Mouse (Mus musculus) embryonic facial prominence, embryonic 14.5 days (tissue): Measurements from ENCODE around the gene Bmp6. TPM values are rescaled to one million over a fixed set of nuclear protein-coding genes. Genes with fewer than 3 reads are reported as not detected.

Source experiments
- ATAC-seq: fragments of 200-750 bp; cut with Nextera tagmentation; 2 replicates; pipeline ENCODE4 v1.8.0; 2017; ENCODE audit warnings: low read depth, moderate number of reproducible peaks, moderate TSS enrichment
- DNase-seq: peaks from one replicate; pipeline ENCODE4 v3.0.0-alpha.2; 2015; ENCODE audit warnings: low spot score
- H3K27ac ChIP-seq: fragments of 300-500 bp; sonication (generic); replicated peaks from 2 replicates; pipeline ENCODE4 v1.5.1; 2014; ENCODE audit warnings: low read depth, mild to moderate bottlenecking, low read length, moderate library complexity
- H3K27me3 ChIP-seq: fragments of 300-500 bp; sonication (generic); replicated peaks from 2 replicates; pipeline ENCODE4 v1.6.1; 2014; ENCODE audit warnings: low read length; ENCODE audit not compliant: control insufficient read depth, insufficient read depth
- H3K36me3 ChIP-seq: fragments of 300-500 bp; sonication (generic); 2 replicates; pipeline ENCODE4 v1.6.1; 2014; ENCODE audit warnings: low read length, mixed read lengths; ENCODE audit not compliant: control insufficient read depth, insufficient read depth
- H3K4me1 ChIP-seq: fragments of 300-500 bp; sonication (generic); 2 replicates; pipeline ENCODE4 v1.6.1; 2014; ENCODE audit warnings: antibody characterized with exemption, low read length; ENCODE audit not compliant: control insufficient read depth, insufficient read depth
- H3K4me2 ChIP-seq: fragments of 300-500 bp; sonication (generic); 2 replicates; pipeline ENCODE4 v1.6.1; 2014; ENCODE audit warnings: low read depth, mild to moderate bottlenecking, low read length, moderate library complexity, mixed read lengths
- H3K4me3 ChIP-seq: fragments of 300-500 bp; sonication (generic); 2 replicates; pipeline ENCODE4 v1.5.1; 2014; ENCODE audit warnings: low read depth, mild to moderate bottlenecking, low read length
- H3K9ac ChIP-seq: fragments of 300-500 bp; sonication (generic); 2 replicates; pipeline ENCODE4 v1.6.1; 2014; ENCODE audit warnings: low read depth, mild to moderate bottlenecking, low read length, moderate library complexity, mixed read lengths
- H3K9me3 ChIP-seq: fragments of 300-500 bp; sonication (generic); 2 replicates; pipeline ENCODE4 v1.6.1; 2016; ENCODE audit warnings: low read length; ENCODE audit not compliant: control insufficient read depth
- WGBS: fragments of 180-500 bp; shearing (Covaris S2); extraction: QIAGEN DNeasy Blood & Tissue Kit; methylation state at CpG from one replicate; pipeline ENCODE4 v1.1.7; 2014; 5-methylcytosine and 5-hydroxymethylcytosine counted together
- polyA plus RNA-seq: library from polyadenylated mRNA; unstranded; fragments of >200 nt; fragmentation: Nextera tagmentation; extraction: Ambion mirVana; gene quantifications from 2 replicates; pipeline ENCODE4 v1.2.1, GENCODE M21; 2014

Bmp6 gene
- polyA plus RNA-seq, 1 experiment from 2014 or later = 3.9 TPM

GRCm38 (mm10) chr13:38515845-38516244 is 170.9 kb downstream of the Bmp6 start:
- DNase-seq (no peak), ATAC-seq (no peak)
- Histone ChIP-seq H3K9me3 (no peaks in the 10 kb centered on the region), H3K4me2 (no peak overlapping the region), H3K27ac (no peak overlapping the region), H3K9ac (no peak overlapping the region), H3K4me3 (no peak overlapping the region), H3K36me3 (peaks cover 90% of the 10 kb centered on the region), H3K4me1 (no peaks in the 10 kb centered on the region), H3K27me3 (no peaks in the 10 kb centered on the region)
- 72% methylated on average over 3 of the region's 3 CpGs for WGBS

GRCm38 (mm10) chr13:38516582-38516981 is 171.7 kb downstream of the Bmp6 start:
- Histone ChIP-seq H3K27me3 (no peaks in the 10 kb centered on the region), H3K36me3 (peaks cover 94% of the 10 kb centered on the region), H3K4me2 (no peak overlapping the region), H3K4me1 (no peaks in the 10 kb centered on the region), H3K27ac (no peak overlapping the region), H3K9ac (no peak overlapping the region), H3K4me3 (no peak overlapping the region), H3K9me3 (no peaks in the 10 kb centered on the region)
- 85% methylated on average over 11 of the region's 11 CpGs for WGBS
- DNase-seq (no peak), ATAC-seq (no peak)

GRCm38 (mm10) chr13:38520299-38520698 is 175.4 kb downstream of the Bmp6 start:
- no peak overlapping the region for H3K4me3 ChIP-seq
- no peak overlapping the region for H3K4me2 ChIP-seq
- H3K27ac ChIP-seq = no peak overlapping the region
- no peak for ATAC-seq
- H3K9ac ChIP-seq = no peak overlapping the region
- peaks cover 5% of the 10 kb centered on the region for H3K4me1 ChIP-seq
- no peaks in the 10 kb centered on the region for H3K27me3 ChIP-seq
- DNase-seq = no peak
- no peaks in the 10 kb centered on the region for H3K9me3 ChIP-seq
- WGBS = 93% methylated on average over 11 of the region's 11 CpGs
- peaks cover 90% of the 10 kb centered on the region for H3K36me3 ChIP-seq

DNA sequence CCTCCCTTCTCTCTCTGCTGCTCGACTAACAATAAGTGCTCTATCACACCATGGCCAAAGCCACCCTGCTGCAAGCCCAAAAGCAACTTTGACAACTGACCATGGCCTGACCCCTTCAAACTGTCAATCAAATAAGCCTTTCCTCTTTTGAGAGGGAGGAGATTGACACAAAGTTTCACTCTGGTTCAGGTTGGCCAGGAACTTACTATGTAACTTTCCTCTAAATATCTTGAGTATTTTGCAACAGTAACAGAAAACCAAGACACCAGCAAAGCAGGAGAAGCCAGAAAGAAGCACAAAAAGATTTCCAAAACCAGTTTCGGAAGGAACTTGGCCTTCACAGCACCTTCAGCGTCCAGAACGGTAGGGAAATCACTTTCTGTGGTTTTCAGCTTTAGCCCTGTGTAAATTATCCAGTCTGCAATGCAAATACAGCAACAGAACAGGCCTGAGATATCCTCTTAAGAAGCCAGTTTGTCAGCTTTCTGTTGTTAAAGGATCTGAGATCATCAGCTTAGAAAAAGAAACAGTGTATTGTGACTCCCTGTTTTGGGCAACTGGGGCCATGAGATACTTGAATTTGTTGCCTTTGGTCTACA is 177.2 kb downstream of the Bmp6 start:
- Histone ChIP-seq H3K27me3 (no peaks in the 10 kb centered on the region), H3K4me3 (no peak overlapping the region), H3K4me2 (no peak overlapping the region), H3K27ac (no peak overlapping the region), H3K4me1 (peaks cover 21% of the 10 kb centered on the region), H3K9me3 (no peaks in the 10 kb centered on the region), H3K36me3 (peaks cover 72% of the 10 kb centered on the region), H3K9ac (no peak overlapping the region)
- DNase-seq (peak; percentile 12), ATAC-seq (no peak)
- 81% methylated on average over 4 of the region's 4 CpGs for whole genome bisulfite sequencing

GRCm38 (mm10) chr13:38523231-38523630 is 178.3 kb downstream of the Bmp6 start:
- H3K9ac ChIP-seq = no peak overlapping the region
- ATAC-seq (no peak), DNase-seq (no peak)
- H3K4me1 ChIP-seq = peaks cover 21% of the 10 kb centered on the region
- no peak overlapping the region for H3K27ac ChIP-seq
- no peaks in the 10 kb centered on the region for H3K9me3 ChIP-seq
- H3K27me3 ChIP-seq = no peaks in the 10 kb centered on the region
- no peak overlapping the region for H3K4me2 ChIP-seq
- no peak overlapping the region for H3K4me3 ChIP-seq
- peaks cover 61% of the 10 kb centered on the region for H3K36me3 ChIP-seq
- 88% methylated on average over 11 of the region's 11 CpGs for WGBS

DNA sequence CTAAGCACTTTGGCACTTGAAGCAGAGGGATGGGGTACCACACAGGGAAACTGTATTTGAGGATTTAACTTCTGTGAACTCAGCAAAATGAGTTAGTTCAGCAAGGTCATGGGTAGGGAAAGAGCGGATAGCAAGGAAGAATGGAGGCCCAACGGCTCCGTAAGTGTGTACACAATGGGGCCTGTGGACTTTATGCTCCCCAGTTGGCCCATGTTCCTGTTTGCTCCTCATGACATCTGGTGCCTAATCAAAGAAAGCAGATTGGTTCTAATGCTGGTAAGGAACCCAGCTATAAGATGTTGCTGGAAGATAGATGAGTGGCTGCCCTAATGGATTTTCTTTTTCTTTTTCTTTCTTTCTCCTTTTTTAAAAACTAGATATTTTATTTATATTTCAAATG is 180.4 kb downstream of the Bmp6 start:
- no peak overlapping the region; the same call in 1 of the 2 replicates for H3K4me2 ChIP-seq
- H3K4me3 ChIP-seq = no peak overlapping the region
- peaks cover 41% of the 10 kb centered on the region for H3K36me3 ChIP-seq
- no peaks in the 10 kb centered on the region for H3K27me3 ChIP-seq
- H3K9ac ChIP-seq = no peak overlapping the region
- peaks cover 27% of the 10 kb centered on the region for H3K4me1 ChIP-seq
- DNase-seq = no peak
- no peaks in the 10 kb centered on the region for H3K9me3 ChIP-seq
- 84% methylated on average over 3 of the region's 3 CpGs for WGBS
- no peak overlapping the region for H3K27ac ChIP-seq
- ATAC-seq = no peak

GRCm38 (mm10) chr13:38526116-38526515 is 181.2 kb downstream of the Bmp6 start:
- no peak for DNase-seq
- Histone ChIP-seq H3K27ac (no peak overlapping the region), H3K4me2 (peak overlapping the region; percentile 61), H3K4me3 (peak overlapping the region; percentile 99), H3K27me3 (no peaks in the 10 kb centered on the region), H3K9ac (peak overlapping the region; percentile 90; the same call in 1 of the 2 replicates), H3K4me1 (peaks cover 27% of the 10 kb centered on the region), H3K9me3 (no peaks in the 10 kb centered on the region), H3K36me3 (peaks cover 33% of the 10 kb centered on the region)
- 74% methylated on average over 2 of the region's 2 CpGs for WGBS
- ATAC-seq = no peak

- DNase-seq = peak; percentile 35
- Histone ChIP-seq H3K9me3 (no peaks in the 10 kb centered on the region), H3K4me3 (peak overlapping the region; percentile 99), H3K36me3 (peaks cover 22% of the 10 kb centered on the region), H3K27ac (peak overlapping the region; percentile 93), H3K9ac (peak overlapping the region; percentile 90), H3K4me2 (peak overlapping the region; percentile 61), H3K27me3 (no peaks in the 10 kb centered on the region), H3K4me1 (peaks cover 27% of the 10 kb centered on the region)
- 0 out of 2 replicates have a peak, but pooled peaks have one; percentile 1 for ATAC-seq
- 7% methylated on average over 15 of the region's 15 CpGs for WGBS
Measured at GRCm38 (mm10) chr13:38527041-38527796, 182.3 kb downstream of the Bmp6 start.
